Mouse (Mus musculus): ENCODE data around the gene Adamtsl2.
A peak's percentile ranks its signal among the peaks of the same experiment; 100 is the strongest.

Adamtsl2 gene

DNA sequence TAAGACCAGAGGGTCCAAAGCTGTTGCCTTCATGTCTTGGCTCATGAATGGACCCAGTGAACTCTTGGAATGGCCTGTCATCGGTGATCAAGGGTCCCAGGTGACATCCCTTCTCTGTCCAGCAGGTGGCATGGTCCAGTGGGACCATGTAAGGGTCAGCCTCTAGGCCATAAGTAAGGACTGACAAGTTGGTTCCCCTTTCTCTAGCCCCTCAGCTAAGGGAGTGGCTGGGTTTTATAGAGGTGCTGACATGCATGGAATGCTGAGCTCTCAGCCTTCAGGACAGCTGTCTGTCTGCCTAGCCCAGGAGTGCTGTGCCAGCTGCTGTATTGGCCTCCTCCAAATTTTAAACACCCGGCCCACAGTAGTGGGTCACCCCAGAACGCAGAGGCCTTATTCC, 3.7 kb upstream of the Adamtsl2 start:
- no peak for DNase-seq (ENCODE audit: low read depth, low spot score)

DNA sequence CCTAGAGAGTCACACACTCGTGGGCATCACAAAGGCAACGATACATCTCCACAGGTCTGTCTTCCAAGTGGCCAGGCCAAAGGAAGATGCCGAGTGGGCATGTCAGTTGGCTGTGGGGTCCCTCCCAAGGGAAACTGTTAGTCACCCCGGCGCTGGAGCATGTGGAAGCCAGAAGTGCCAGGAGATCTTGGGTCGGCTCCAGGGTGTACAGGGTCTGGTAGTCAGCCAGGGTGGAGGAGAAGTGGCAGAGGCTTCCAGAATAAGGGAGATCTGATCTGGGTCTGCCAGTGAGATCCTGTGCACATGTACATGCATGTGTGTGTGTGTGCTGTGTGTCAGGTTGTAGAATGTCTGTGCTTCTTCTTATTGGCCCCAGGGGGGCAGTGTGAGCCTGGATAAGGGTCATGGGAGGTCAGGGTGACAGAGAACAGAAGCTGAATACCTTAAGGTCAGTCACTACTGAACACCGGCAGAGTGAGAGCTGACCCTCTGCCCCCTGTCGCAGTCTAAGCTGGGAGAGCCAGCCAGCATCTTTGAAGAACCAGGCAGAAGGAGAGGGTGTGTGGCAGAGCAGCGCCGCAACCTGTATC, 1.4 kb upstream of the Adamtsl2 start:
- DNase-seq (ENCODE audit: low read depth, low spot score), result no peak

- DNase-seq (ENCODE audit: low read depth, low spot score), result no peak
These were observed 867 bp upstream of the Adamtsl2 start for GRCm38 (mm10) chr2:27078312-27078711.

GRCm38 (mm10) chr2:27079649-27080048, 470 bp downstream of the Adamtsl2 start:
- no peak for DNase-seq (ENCODE audit: low read depth, low spot score)

DNA sequence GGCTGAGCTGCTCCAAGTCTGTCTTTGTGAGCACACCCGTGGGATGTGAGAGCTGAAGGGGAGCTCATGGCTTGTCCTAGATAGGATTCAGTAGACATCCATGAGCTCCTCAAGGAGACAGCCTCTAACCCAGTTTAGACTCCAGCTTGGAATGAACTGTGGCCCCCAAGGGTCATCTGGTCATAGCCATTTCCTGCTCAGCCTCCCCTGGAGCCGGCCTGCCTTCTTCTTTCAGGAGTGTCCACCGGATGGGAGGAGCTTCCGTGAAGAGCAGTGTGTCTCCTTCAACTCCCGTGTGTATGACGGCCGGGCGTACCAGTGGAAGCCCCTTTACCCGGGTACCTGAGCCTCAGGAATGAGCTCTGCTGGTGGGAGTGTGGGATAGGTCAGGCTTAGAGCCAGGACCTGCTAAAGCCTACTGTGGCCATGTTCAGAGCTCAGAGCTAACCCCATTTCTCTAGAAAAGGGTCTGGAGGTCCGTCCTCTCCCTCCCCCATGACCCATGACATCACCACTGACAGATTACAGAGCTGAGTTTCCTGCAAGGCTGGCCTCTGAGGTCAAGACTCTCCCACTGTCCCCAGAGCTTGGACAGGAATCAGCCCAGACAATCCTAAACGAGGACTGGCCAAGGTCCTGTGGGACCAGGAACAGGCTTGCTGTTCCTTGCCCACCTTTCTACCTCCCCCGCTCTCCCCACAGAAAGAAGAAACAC, 4.7 kb downstream of the Adamtsl2 start:
- no peak for DNase-seq (ENCODE audit: low read depth, low spot score)

- DNase-seq (ENCODE audit: low read depth, low spot score), result no peak
These were observed 5.8 kb downstream of the Adamtsl2 start for GRCm38 (mm10) chr2:27084963-27085362.

DNA sequence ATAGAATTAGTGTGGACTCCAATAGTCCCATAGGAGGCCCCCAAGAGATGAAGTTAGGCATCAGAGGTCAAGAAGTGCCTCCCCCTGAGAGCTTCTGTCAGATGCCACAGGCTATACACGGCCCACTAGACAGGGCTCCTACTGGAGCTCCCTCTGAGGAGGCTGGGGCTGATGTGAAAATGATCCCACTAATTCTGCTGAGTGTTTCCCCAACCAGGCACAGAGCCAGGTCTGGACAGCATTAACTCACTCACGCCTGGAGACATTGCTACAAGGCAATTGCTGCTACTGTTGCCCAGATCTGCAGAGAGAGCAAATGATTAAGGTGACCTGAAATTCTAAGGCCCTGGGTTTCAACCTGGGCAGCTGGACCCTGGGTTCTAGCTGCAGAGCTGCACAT, 6.6 kb downstream of the Adamtsl2 start:
- no peak for DNase-seq (ENCODE audit: low read depth, low spot score)

DNA sequence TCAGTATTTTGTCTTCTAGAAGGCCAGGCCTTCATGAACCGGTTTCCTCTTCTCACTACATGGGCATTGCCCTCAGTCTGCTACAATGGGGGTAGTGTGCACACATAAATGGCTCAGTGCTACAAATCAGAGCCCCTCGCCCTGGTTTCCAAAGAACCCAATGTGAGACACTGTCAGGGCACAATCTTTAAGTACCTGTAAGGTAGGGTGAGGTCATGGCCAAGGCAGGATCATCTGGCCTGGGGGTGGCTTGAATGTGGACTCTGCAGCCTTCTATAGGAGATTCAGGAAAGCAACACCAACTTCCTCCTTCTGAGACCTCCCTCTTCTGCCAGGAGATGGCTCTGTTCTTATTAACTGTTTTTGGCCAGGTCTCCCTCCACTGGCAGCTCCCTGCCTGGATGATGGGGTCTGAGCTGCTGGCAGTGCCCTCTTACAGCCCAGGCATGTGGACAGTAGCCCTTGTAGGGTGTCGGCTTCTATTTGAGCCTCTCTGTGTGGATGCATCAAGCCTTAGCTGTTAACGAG, 7.4 kb downstream of the Adamtsl2 start:
- DNase-seq (ENCODE audit: low read depth, low spot score), result no peak

- no peak for DNase-seq (ENCODE audit: low read depth, low spot score)
These were observed 8.4 kb downstream of the Adamtsl2 start for GRCm38 (mm10) chr2:27087581-27087980.

- no peak for DNase-seq (ENCODE audit: low read depth, low spot score)
These were observed 9.0 kb downstream of the Adamtsl2 start for GRCm38 (mm10) chr2:27088071-27088644.

- DNase-seq (ENCODE audit: low read depth, low spot score), result no peak
These were observed 9.5 kb downstream of the Adamtsl2 start for GRCm38 (mm10) chr2:27088700-27089099.

GRCm38 (mm10) chr2:27089238-27089637, 10.1 kb downstream of the Adamtsl2 start:
- no peak for DNase-seq (ENCODE audit: low read depth, low spot score)

DNA sequence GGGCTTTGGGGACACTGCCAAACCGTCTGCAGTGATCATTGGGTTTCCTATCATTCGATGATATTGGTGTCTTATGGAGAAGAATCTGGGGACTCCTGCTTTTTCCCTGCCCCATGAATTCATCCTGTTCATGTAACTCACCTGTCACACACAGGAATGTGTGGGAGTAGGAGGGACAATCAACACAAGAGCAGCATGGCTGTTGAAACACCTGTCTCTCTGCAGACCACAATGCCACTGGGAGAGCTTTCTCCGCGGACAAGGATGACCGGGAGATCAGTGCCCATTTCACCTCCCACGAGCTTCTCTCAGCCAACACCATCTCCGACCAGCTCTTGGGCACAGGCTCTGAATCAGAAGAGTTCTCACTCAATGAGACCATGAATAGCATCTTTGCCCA, 16.0 kb downstream of the Adamtsl2 start:
- DNase-seq (ENCODE audit: low read depth, low spot score), result no peak

DNA sequence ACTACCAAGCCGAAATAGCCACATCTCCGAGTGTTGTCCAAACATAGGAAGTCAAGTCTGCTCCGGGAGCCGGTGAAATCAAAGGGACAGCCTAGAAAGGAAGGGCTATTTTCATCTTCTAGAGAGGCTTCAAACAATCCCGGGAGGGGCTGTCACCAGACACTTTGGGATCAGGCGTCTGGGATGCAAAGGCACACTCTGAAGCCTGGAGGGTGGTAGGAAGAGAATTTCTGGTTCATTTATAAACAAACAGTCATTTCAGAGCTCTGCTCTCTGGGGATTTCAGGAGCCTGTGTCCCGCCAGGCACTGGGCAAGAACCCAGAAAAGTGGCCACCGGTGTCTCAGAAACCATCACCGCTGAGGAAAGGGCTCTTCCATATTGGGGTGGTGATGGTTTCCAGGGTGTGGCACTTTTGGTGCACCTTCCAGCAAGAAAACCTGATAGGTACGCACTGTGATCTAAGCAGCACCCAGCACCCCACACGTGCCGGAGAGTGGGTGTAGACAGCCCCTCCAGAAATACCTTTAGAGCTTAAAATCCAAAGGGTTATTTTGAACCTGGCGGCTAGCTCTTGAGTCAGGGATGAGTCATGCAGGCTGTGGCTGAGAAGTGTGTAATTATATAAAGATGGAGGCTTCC, 17.3 kb downstream of the Adamtsl2 start:
- peak; percentile 93 for DNase-seq (ENCODE audit: low read depth, low spot score)

DNA sequence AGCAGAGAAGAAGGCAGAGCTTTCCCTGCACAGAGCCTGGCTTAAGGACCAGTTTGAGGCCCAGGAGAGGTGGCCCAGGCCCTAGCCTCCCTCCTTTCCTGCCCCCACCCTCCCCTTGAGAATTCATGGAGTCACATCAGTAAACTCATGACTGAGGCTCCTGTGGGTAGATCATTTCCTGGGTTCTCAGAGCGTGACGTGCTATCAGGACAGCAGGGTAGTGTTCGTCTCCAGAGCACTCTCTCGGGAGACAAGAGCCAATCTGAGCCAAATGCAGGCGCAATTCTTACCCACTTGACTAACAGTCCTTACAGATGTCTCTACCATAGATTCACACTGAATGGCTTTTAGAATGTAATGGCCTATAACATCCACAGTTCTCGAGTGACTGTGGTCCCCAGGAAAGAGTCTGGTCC, 18.1 kb downstream of the Adamtsl2 start:
- no peak for DNase-seq (ENCODE audit: low read depth, low spot score)

GRCm38 (mm10) chr2:27097776-27098175, 18.6 kb downstream of the Adamtsl2 start:
- DNase-seq (ENCODE audit: low read depth, low spot score), result no peak

DNA sequence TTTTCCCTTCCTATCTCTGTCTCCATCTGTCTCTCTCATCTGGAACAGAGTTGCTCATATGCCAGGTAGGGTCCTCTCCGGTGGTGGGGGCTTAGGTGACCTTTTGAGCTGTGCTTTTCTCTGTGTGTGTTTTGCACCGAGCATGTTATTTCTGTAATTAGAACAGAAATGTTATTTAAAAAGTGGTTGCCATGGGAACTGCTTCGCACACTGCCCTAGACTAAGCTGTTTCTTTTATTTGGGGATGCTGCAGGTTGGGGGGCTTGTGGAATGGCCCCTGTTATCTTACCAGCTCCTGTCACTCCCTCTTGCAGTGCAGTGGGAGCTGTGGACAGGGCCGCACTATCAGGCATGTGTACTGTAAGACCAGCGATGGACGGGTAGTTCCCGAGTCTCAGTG, 24.4 kb downstream of the Adamtsl2 start:
- DNase-seq (ENCODE audit: low read depth, low spot score), result peak; percentile 63

- DNase-seq (ENCODE audit: low read depth, low spot score), result no peak
These were observed 27.6 kb downstream of the Adamtsl2 start for GRCm38 (mm10) chr2:27106816-27107215.

- no peak for DNase-seq (ENCODE audit: low read depth, low spot score)
These were observed 29.0 kb downstream of the Adamtsl2 start for GRCm38 (mm10) chr2:27108144-27108543.

DNA sequence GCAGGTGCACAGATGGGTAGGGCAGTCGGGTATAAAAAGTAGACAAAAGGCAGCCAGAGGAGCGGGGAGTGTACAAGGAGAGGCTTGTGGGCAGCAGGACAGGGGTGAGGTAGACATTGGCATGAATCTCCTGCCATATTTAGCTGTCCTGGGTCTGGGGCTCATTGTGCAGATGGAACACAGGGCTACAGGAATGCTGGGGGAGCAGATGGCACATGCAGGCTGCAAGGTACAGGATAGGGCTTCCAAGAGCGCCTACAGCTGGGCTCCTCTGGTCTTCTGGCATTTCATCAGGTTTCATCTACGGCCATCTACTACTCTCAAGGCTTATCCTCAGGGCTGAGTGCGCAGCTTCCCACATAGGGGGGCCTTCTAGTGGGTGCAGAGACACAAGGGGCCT, 29.9 kb downstream of the Adamtsl2 start:
- DNase-seq (ENCODE audit: low read depth, low spot score), result peak; percentile 48

DNA sequence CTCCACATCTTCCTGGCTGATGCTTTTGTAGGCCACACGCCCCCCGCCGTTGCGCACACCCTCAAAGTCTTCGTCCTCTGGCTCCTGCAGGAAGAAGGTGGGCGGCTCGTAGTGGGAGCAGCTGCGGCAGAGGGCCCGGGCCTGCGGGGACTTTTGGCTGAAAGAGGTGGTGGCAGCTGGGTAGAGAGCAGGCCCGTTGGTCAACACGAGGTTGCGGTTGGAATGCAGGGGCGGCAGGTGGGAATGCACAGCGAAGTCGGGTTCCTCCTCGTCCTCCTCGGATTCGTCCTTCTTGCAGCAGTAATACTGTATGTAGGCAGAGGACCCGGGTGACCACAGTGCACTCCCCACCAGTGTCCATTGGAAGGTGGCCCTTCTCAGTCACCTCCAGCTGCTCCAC, 33.4 kb downstream of the Adamtsl2 start:
- DNase-seq (ENCODE audit: low read depth, low spot score), result no peak

GRCm38 (mm10) chr2:27114169-27114568, 35.0 kb downstream of the Adamtsl2 start:
- DNase-seq (ENCODE audit: low read depth, low spot score), result no peak

Data from telencephalon, adult 2 months (tissue).